Mouse (Mus musculus): ENCODE measurements around the gene Pgm5. TPM values are rescaled to one million over a fixed set of nuclear protein-coding genes. Genes with fewer than 3 reads are reported as not detected.
"Not testable (repeated sequence)": the region's sequence is repeated elsewhere in the genome, so short reads cannot be mapped to it uniquely, and the experiment has no call there.

Pgm5 gene
- polyA plus RNA-seq, 1 experiment from 2014 or later = 0.35 TPM

DNA sequence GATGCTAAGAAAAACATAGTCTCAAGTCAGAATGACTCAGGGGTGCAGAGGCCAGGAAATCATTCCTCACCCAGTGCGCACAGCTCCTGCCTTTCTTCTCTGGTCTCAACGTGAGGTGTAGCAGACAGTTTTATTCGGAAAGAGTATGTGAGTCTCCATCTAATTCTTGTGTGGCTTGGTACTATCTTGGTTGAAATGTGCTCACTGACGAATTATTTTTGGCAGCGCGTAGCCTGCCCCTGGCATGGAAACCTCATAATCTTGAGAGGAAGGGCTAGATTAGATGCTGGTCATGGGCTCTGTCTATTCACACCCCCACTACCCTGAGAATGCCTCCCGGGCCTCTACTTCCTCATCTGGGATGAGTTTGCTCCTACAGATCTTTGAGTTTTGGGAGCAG lies 153.6 kb downstream of the Pgm5 start:
- no peak overlapping the region for H3K4me3 ChIP-seq
- H3K27me3 ChIP-seq = no peaks in the 10 kb centered on the region
- H3K36me3 ChIP-seq (ENCODE audit: poor library complexity, severe bottlenecking) = no peaks in the 10 kb centered on the region
- 92% methylated on average over 7 of the region's 7 CpGs for WGBS
- no peaks in the 10 kb centered on the region for H3K4me1 ChIP-seq
- H3K9me3 ChIP-seq (replicated peaks) = no peaks in the 10 kb centered on the region
- no peak overlapping the region for H3K9ac ChIP-seq
- no peak overlapping the region for H3K4me2 ChIP-seq
- ATAC-seq = no peak
- H3K27ac ChIP-seq = no peak overlapping the region

DNA sequence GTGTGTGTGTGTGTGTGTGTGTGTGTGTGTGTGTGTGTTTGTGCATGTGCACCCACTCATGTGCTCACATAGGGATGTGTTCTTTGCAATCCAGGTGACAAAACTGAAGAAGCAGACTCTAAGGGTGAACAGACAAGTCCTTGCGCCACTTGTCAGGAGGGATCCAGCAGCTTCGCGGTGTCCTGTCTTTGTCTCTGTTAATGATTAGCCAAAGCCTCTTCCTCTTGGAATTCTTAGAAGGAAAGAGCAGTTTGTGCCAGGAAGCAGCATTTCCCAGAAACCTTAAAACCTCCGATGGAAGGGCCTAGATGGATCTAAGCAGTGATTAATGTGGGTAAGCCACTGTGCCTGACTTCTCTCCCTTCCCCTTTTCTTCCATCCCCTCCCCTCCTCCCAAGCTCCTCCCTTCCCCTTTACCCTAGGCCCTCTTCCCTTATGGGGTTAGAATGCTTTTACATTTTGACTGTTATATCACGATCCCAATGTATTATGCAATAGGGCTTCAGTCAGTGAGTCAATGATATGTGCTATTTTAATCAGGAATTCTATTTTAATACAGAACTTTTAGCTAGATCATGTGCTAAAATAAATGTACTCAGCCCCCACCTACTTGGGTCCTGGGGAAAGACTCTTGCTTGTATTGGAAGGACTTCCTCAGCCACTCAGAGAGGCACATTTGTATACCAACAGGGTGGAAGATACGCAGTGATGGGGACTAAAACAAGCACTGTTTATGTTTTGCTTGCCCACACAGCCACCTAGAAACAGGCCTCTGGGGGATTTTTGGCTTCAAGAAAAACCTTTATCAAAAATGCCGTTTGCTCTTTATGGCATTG lies 154.4 kb downstream of the Pgm5 start:
- Histone ChIP-seq H3K4me1 (no peaks in the 10 kb centered on the region), H3K27ac (no peak overlapping the region), H3K27me3 (no peaks in the 10 kb centered on the region), H3K4me2 (no peak overlapping the region), H3K9ac (no peak overlapping the region), H3K36me3 (ENCODE audit: poor library complexity, severe bottlenecking) (no peaks in the 10 kb centered on the region), H3K9me3 (replicated peaks) (no peaks in the 10 kb centered on the region), H3K4me3 (no peak overlapping the region)
- no peak for ATAC-seq
- 86% methylated on average over 7 of the region's 7 CpGs for WGBS

DNA sequence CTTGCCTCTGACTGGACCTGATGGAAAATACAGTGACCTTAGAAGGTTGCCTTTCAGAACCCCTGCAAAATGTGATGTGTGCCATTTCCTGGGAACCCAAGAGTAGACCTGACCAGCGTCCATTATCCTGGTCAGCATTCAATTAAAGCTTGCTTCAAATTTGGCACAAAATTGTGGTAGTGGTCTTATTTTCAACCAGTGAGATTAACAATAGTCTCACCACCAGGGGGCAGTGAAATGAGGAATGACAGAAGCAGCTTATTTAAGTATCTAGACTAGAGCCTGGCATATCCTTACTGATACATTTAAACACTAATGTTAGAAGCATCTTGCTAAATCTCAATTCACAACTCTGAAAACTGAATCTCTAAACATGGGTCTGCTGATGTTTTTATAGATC lies 156.3 kb downstream of the Pgm5 start:
- Histone ChIP-seq H3K9ac (no peak overlapping the region), H3K27me3 (no peaks in the 10 kb centered on the region)
- WGBS = 64% methylated on average over 1 of the region's 1 CpGs

DNA sequence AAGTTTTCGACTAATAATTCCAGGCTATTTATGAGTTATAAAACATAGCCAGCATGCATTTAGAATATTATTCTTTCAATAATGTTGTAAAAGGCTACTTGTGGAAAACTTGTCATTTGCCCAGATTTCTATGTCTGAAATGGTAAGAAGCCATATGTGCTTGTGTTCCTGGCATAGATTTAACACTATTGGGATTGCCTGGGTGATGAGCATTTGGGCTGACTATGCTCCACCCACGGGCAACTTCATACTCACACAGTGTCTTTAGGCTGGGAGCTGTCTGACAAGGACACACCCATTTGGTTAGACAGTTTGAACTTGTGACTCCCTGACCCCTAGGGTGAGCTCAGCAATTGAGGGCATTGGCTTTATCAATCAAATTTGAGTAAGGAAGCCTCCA lies 157.3 kb downstream of the Pgm5 start:
- H3K36me3 ChIP-seq (ENCODE audit: poor library complexity, severe bottlenecking) = no peaks in the 10 kb centered on the region
- H3K9me3 ChIP-seq (replicated peaks) = no peaks in the 10 kb centered on the region
- H3K9ac ChIP-seq = no peak overlapping the region
- H3K27ac ChIP-seq = no peak overlapping the region
- no peak for ATAC-seq
- WGBS = 86% methylated on average over 2 of the region's 2 CpGs
- no peak overlapping the region for H3K4me3 ChIP-seq
- H3K4me2 ChIP-seq = no peak overlapping the region
- H3K27me3 ChIP-seq = no peaks in the 10 kb centered on the region
- no peaks in the 10 kb centered on the region for H3K4me1 ChIP-seq

More for the DNA sequence above, 156.3 kb downstream of the Pgm5 start:
- Histone ChIP-seq H3K4me3 (no peak overlapping the region), H3K27ac (no peak overlapping the region), H3K36me3 (ENCODE audit: poor library complexity, severe bottlenecking) (no peaks in the 10 kb centered on the region), H3K4me1 (no peaks in the 10 kb centered on the region), H3K4me2 (no peak overlapping the region), H3K9me3 (replicated peaks) (no peaks in the 10 kb centered on the region)
- ATAC-seq = no peak

DNA sequence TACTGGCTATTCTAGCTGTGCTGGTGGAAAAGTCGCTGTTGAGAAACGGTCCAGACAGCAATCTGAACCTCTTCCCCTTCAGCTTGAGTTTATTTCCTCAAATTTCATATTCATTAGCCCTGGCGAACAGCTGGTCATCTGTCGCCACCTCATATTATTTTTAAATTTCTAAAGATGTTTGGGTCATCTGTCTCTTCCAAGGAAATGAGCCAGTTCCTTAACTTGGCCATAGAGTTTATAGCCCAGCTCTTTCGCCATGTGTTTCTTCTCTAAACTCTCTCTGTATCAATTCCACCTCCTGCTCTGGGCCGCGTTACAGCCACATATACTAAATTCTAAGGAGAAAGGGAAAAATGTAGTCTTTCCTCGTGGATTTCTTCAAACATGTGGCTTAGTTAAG lies 158.0 kb downstream of the Pgm5 start:
- WGBS = 81% methylated on average over 8 of the region's 8 CpGs
- Histone ChIP-seq H3K27ac (no peak overlapping the region), H3K4me3 (no peak overlapping the region), H3K27me3 (no peaks in the 10 kb centered on the region), H3K4me1 (no peaks in the 10 kb centered on the region), H3K9ac (no peak overlapping the region), H3K9me3 (replicated peaks) (no peaks in the 10 kb centered on the region), H3K36me3 (ENCODE audit: poor library complexity, severe bottlenecking) (no peaks in the 10 kb centered on the region), H3K4me2 (no peak overlapping the region)
- no peak for ATAC-seq

DNA sequence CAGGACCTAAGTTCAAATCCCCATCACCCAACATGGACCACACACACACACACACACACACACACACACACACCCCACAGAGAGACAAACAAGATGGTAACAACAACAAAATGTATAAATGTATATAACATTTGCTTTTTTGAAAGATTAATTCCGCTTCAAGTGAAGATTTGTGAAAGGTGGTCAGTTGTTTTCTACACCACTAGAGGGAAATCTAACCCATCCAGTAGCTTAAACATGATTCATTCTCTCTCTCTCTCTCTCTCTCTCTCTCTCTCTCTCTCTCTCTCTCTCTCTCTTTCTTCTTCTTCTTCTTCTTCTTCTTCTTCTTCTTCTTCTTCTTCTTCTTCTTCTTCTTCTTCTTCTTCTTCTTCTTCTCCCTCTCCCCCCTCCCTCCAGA lies 158.5 kb downstream of the Pgm5 start:
- not testable (repeated sequence) for ATAC-seq

DNA sequence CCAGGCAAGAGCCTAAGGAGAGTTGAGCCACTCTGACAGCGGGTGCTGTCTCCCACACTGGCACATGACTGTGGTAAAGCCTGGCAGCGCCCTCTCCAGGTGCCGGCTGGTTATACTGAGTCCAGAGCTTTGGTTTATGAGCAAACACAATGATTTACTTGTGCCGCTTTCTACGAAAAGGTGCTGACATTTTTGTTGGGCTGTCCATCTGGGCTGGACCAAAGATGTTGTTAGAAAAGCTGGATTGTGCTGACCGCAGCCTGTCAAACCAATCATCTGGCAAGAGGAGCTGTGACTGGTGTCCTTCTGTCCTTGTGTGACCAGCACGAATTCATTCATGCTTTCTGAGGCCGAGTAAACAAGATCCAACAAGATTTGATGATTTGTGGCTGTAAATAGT lies 159.9 kb downstream of the Pgm5 start:
- WGBS = 71% methylated on average over 8 of the region's 8 CpGs
- ATAC-seq = no peak
- H3K4me1 ChIP-seq = no peaks in the 10 kb centered on the region
- no peaks in the 10 kb centered on the region for H3K9me3 ChIP-seq (replicated peaks)
- H3K4me2 ChIP-seq = no peak overlapping the region
- no peak overlapping the region for H3K27ac ChIP-seq
- H3K4me3 ChIP-seq = no peak overlapping the region
- no peak overlapping the region for H3K9ac ChIP-seq
- no peaks in the 10 kb centered on the region for H3K36me3 ChIP-seq (ENCODE audit: poor library complexity, severe bottlenecking)
- no peaks in the 10 kb centered on the region for H3K27me3 ChIP-seq

More for the DNA sequence above, 158.5 kb downstream of the Pgm5 start:
- H3K27ac ChIP-seq; H3K4me1 ChIP-seq; H3K9me3 ChIP-seq (replicated peaks); H3K9ac ChIP-seq; H3K27me3 ChIP-seq; H3K4me3 ChIP-seq; H3K36me3 ChIP-seq (ENCODE audit: poor library complexity, severe bottlenecking); H3K4me2 ChIP-seq: not testable (repeated sequence)
- WGBS = 62% methylated on average over 1 of the region's 1 CpGs

DNA sequence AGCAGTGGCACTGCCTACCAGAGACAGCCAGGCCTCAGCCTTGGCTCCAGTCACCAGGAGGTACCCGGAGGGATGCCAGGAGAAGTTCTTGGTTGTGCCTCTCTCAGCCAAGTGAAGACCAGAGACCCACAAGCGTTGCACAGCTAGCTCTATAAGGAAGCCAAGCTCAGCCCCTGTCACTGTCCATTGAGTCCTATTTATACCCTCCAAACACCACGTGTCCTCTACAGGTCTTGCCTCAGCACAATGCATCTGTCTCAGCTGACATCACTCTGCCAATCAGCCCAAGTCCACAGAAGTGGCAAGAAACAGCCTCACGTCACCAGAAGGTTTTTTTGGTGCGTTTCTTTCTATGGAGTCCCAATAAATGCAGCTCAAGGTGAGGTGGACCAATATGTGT lies 161.0 kb downstream of the Pgm5 start:
- Histone ChIP-seq H3K4me3 (no peak overlapping the region), H3K9ac (no peak overlapping the region), H3K4me2 (no peak overlapping the region), H3K27ac (no peak overlapping the region), H3K27me3 (no peaks in the 10 kb centered on the region), H3K9me3 (replicated peaks) (no peaks in the 10 kb centered on the region), H3K4me1 (no peaks in the 10 kb centered on the region), H3K36me3 (ENCODE audit: poor library complexity, severe bottlenecking) (no peaks in the 10 kb centered on the region)
- ATAC-seq = no peak
- WGBS = 88% methylated on average over 5 of the region's 5 CpGs

DNA sequence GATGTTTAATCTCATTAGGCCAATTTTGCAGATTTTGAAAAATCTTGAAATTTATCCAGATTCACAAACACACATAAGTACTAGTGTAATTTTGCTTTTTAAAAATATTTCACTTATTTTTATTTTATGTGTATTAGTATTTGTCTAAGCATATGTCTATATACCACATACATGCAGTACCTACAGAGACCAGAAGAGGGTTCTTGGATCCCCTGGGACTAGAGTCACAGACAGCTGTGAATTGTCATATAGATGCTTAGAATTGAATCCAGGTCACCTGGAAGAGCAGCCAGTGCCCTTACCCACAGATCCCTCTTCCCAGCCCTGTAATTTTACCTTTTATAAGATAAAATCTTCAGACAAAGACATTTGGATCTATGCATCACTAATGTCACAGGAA lies 161.7 kb downstream of the Pgm5 start:
- H3K4me1 ChIP-seq = no peaks in the 10 kb centered on the region
- H3K36me3 ChIP-seq (ENCODE audit: poor library complexity, severe bottlenecking) = no peaks in the 10 kb centered on the region
- no peak overlapping the region for H3K9ac ChIP-seq
- no peak overlapping the region for H3K27ac ChIP-seq
- no peak for ATAC-seq
- no peaks in the 10 kb centered on the region for H3K27me3 ChIP-seq
- no peak overlapping the region for H3K4me3 ChIP-seq
- no peak overlapping the region for H3K4me2 ChIP-seq
- H3K9me3 ChIP-seq (replicated peaks) = no peaks in the 10 kb centered on the region

DNA sequence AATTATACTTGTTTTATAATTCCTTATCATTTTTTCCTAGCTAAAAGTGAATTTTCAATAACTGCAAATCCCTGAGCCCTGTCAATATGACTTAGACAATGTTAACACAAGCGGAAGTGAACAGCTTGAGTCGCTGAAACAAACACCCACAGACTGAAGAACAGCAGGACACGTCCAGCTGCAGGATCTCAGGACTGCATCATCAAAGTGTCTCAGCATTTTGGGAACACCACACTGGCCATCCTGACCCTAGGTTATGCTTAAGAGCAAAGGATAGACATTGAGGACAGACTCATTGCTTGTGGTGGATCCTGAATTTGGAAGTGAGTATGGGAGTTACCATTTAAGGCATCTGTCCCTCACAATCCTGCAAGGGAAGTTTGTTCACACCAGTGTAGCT lies 162.5 kb downstream of the Pgm5 start:
- Histone ChIP-seq H3K27ac (no peak overlapping the region), H3K9me3 (replicated peaks) (no peaks in the 10 kb centered on the region), H3K4me2 (no peak overlapping the region), H3K36me3 (ENCODE audit: poor library complexity, severe bottlenecking) (no peaks in the 10 kb centered on the region), H3K9ac (no peak overlapping the region), H3K4me3 (no peak overlapping the region), H3K4me1 (no peaks in the 10 kb centered on the region), H3K27me3 (no peaks in the 10 kb centered on the region)
- ATAC-seq = no peak
- WGBS = 69% methylated on average over 3 of the region's 3 CpGs

DNA sequence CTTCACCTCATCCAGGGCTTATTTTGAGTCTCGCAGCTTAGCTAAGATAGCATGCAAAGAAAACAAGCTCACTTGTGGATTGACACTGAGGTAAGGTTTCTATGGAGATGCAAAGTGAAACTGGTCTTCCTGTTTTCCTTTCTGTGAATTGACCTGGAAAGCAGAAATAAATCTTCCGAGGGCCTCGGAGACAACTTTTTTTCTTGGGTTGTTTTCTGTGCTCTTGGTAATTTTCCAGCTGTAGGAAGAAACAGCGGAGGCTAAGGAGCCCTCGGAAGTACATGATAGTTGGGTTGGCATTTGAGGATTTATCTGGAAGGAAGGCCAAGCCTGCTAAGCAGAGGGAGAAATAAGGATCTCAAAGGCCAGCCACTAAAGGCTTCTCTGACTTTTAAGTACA lies 163.0 kb downstream of the Pgm5 start:
- Histone ChIP-seq H3K4me3 (no peak overlapping the region), H3K9me3 (replicated peaks) (no peaks in the 10 kb centered on the region), H3K36me3 (ENCODE audit: poor library complexity, severe bottlenecking) (no peaks in the 10 kb centered on the region), H3K9ac (no peak overlapping the region), H3K4me2 (no peak overlapping the region), H3K27ac (no peak overlapping the region), H3K27me3 (no peaks in the 10 kb centered on the region), H3K4me1 (no peaks in the 10 kb centered on the region)
- ATAC-seq = no peak
- WGBS = 80% methylated on average over 5 of the region's 5 CpGs

DNA sequence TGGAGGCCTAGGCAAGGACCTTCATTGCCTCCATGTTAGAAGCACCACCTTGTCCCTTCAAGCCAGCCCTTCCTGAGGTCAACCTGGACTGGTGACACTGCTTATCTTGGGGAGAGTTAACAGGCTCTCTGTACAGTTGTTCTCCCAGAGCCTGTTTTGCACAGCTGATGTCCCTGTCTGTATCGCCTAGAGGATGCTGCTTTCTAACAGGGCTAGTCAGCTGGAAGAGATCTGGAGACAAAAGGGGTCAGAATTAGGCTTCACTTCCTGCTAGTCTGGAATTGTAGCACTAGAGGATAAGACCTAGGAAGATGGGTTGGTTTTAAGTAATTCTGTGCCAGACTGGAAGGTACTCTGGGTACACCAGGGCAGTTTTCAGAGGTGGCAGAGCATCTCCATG lies 163.7 kb downstream of the Pgm5 start:
- Histone ChIP-seq H3K36me3 (ENCODE audit: poor library complexity, severe bottlenecking) (no peaks in the 10 kb centered on the region), H3K9me3 (replicated peaks) (no peaks in the 10 kb centered on the region), H3K27ac (no peak overlapping the region), H3K4me1 (no peaks in the 10 kb centered on the region), H3K27me3 (no peaks in the 10 kb centered on the region), H3K9ac (no peak overlapping the region), H3K4me2 (no peak overlapping the region), H3K4me3 (no peak overlapping the region)
- 33% methylated on average over 1 of the region's 1 CpGs for WGBS
- no peak for ATAC-seq

DNA sequence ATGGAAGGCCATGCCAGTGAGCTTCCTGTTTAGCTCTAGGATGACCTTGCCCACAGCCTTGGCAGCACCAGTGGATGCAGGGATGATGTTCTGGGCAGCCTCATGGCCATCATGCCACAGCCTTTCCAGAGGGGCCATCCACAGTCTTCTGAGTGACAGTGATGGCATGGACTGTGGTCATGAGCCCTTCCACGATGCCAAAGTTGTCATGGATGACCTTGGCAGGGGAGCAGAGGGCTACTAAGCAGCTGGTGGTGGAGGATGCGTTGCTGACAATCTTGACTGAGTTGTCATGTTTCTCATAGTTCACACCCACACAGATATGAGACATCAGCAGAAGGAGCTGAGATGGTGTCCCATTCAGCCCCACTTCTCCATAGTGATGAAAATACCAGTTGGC lies 169.0 kb downstream of the Pgm5 start:
- no peak overlapping the region for H3K4me2 ChIP-seq
- H3K27me3 ChIP-seq = no peaks in the 10 kb centered on the region
- no peaks in the 10 kb centered on the region for H3K4me1 ChIP-seq
- WGBS = 82% methylated on average over 2 of the region's 2 CpGs
- no peak overlapping the region for H3K4me3 ChIP-seq
- no peak overlapping the region for H3K27ac ChIP-seq
- H3K9ac ChIP-seq = no peak overlapping the region
- H3K9me3 ChIP-seq (replicated peaks) = no peaks in the 10 kb centered on the region
- no peak for ATAC-seq
- no peaks in the 10 kb centered on the region for H3K36me3 ChIP-seq (ENCODE audit: poor library complexity, severe bottlenecking)

Data from forebrain, embryonic 13.5 days (tissue).